Mouse (Mus musculus) retina, embryonic 14.5 days (tissue): ENCODE results near the gene Galnt10.
A peak's percentile ranks its signal among the peaks of the same experiment; 100 is the strongest.

ENCODE experiments used
- DNase-seq: peaks from one replicate; pipeline ENCODE4 v3.0.0-alpha.2; 2015; ENCODE audit warnings: low spot score

Gene Galnt10

GRCm38 (mm10) chr11:57658214-57658613, 13.0 kb downstream of the Galnt10 start:
- no peak for DNase-seq

- no peak for DNase-seq
Observed at GRCm38 (mm10) chr11:57658751-57659150, 13.5 kb downstream of the Galnt10 start.

DNA sequence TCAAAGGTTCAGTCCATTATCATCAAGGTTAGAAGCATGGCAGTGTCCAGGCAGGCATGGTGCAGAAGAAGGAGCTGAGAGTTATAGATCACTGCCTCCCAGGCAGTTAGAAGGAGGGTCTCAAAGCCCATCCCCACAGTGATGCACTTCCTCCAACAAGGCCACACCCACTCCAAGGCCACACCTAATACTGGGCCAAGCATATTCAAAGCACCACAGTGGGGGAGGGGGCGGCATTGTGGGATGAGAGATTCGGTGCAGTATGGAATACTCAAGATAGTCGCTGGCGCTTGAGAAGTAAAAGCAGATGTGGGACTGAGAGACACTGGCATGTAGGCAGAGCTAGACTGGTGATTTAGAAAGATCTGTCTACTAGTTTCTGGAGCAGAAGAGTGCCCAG, 14.9 kb downstream of the Galnt10 start:
- DNase-seq: no peak

DNA sequence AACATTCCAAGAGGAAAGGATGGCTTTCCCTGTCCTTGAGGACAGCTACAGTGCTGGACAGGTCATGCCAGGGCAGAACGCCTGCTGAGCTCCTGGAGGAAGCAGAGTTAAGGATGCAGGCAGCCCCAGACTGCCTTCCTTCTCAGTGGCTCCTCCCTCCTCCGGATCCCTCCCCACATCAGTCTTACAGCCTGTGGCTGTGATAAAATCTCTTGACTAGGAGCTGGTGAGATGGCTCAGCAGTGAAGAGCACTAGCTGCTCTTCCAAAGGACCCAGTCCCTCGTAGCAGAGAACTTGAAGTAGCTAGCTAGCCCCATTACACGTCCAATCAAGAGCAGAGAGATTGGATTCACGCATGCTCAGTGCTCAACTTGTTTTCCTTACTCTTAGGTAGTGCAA, 15.6 kb downstream of the Galnt10 start:
- DNase-seq: no peak

- no peak for DNase-seq
Observed at GRCm38 (mm10) chr11:57661492-57662229, 16.4 kb downstream of the Galnt10 start.

DNA sequence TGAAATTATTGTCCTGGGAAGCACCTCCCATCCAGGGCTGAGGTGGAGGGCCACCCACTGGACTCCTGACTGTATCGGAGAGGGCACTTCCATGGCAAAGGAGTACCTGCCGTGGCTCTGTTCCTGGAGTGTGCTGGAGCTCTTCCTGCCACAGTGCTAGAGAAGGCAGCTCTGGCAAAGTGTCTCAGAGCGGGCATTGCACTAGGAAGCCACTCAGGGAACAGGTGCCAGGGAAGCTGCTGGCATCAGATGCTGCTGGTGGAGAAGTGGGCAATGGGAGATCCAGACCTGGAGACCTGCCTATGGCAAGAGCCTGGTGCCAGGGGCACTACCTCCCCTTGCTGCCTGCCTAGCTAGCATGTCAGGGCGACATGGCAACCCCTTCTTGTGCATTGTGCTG, 17.0 kb downstream of the Galnt10 start:
- no peak for DNase-seq

GRCm38 (mm10) chr11:57663271-57663670, 18.0 kb downstream of the Galnt10 start:
- DNase-seq: no peak

DNA sequence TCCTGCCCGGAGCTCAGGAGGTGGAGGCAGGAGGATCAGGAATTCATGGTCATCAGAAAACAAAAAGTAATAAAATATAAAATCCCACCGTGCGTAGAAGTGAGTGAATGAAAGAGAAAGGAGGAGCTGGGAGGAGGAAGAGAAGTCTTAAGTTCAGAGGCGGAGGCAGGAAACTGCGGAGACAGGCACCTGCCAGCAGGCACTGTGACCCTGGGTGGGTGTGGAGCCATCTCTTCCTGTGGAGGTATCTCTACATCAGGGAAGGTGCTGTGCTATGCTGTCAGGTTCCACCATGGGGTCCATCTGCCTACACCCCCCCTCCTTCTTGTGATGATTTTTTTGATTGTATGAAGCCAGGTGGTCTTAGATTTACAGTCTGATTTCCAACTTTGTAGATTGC, 19.5 kb downstream of the Galnt10 start:
- DNase-seq: no peak

GRCm38 (mm10) chr11:57668271-57668670, 23.0 kb downstream of the Galnt10 start:
- no peak for DNase-seq

GRCm38 (mm10) chr11:57669522-57669921, 24.3 kb downstream of the Galnt10 start:
- no peak for DNase-seq

DNA sequence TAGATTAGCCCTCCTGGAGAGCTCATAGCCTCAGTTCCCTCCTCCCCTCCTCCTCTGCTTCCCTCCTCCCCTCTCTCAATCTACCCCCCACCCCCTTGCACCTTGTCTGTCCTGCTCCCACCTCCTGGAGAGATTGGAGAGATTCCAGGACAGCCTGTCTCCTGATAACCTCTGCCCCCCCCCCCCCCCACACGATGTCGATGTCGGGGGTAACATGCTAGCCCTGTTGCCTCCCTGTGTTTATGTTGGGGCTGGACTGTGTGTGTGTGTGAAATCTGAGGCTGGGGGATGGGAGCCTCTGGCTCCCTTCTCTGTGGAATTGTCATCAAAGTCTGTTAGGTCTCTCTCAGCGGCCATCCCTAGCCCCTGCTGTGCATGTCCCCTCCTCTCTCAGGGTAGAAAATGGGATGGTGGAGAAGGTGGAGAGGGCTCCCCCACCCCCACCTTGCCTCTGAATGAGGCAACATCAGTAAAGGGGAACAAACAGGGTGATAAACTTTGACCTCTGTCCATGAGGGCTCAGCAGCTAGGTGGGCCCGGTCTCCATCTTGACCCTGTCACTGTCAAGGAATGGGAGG, 26.0 kb downstream of the Galnt10 start:
- no peak for DNase-seq

DNA sequence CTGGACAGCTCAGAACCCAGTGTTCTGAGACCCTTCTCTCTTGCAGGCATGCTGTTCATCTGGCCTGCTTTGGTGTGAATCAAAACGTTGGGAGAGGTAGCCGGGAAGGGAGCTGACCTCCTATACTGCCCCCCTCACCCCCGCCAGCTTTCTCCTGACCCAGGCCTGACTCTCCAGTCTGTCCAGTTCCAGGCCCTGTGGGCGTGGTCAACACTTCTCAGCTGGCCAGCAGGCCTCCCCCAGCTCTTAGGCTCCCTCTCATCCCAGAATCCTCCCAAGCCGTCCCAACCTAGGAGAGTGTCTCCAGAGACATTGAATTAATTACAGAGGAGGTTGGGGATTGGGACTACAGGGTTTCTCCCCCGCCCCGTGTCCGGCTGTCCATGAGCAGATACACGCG, 26.6 kb downstream of the Galnt10 start:
- DNase-seq: no peak

- no peak for DNase-seq
Observed at GRCm38 (mm10) chr11:57672995-57673394, 27.8 kb downstream of the Galnt10 start.

GRCm38 (mm10) chr11:57673977-57674687, 28.9 kb downstream of the Galnt10 start:
- DNase-seq: no peak

DNA sequence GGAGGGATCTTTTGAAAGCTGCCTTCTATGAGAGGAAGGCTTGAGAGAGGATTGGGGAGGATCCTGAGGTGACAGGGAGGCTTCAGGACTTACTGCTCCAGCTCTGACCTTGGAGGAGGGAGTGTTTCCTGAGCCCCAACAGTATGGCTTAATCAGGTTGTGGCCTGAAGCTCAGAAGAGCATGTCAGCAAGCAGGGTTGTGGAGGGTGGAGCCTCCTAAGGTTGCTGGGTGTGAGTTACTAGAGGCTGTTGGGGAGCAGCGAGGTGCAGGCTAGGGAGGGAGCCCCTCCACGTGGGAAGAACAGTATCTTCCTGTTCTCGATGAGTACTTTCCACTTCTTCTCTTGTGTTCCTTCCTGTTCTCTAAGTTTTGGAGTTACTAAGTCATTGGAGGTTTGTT, 32.0 kb downstream of the Galnt10 start:
- DNase-seq: no peak

DNA sequence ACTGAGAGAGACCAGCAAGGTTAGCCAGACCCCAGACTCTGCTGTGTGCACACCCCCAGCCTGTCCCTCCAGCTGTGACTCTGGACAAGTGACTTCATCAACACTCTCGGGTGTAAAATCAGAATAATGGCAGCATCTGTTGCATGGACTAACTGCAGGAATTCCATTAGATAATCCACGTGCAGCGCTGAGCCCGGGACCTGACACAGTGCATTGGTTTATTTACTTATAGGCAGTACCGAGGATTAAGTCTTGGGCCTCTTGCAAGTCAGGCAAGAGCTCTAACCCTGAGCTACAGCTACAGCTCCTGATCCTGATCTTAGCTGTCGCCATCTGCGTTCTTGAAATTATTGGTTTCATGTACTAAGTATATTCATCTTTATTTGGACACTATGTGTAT, 37.3 kb downstream of the Galnt10 start:
- peak; percentile 27 for DNase-seq

- no peak for DNase-seq
Observed at GRCm38 (mm10) chr11:57683125-57683524, 37.9 kb downstream of the Galnt10 start.

DNA sequence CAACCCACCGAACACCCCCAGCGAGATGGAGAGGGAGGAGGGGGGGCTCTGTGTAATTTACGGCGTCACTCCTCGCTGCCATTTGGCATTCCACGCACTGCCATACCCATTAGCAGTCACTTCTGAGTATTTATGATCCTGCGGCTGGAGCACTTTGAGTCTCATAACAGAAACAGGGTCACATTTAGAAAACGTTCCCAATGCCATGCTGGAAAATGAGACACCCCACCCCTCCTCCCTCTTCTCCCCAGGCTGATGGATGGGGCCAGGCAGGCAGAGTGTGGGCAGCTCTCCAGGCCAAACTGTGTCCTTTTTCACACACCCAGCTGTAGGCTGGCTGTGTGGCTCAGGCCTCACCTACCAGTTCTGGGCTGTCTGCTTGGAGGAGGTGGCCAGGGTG, 38.7 kb downstream of the Galnt10 start:
- no peak for DNase-seq

DNA sequence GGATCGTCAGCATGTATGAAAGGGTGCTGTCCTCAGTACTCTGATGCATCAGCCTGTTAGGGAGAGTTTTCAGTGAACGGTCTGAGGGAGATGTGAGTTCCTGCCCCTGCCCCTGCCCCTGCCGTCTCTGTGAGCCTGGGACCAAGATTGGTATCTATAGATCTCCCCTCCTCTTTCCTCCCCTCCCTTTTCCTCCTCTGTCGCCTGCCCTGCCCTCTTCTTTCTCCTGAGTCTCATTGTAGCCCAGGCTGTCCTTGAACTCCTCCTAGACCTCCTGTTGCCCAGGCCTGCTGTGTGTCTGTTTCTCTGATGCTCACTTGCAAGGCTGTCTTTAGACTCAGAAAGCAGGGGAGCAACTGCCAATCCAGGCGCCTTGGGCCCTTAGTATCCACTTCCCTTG, 39.6 kb downstream of the Galnt10 start:
- no peak for DNase-seq

DNA sequence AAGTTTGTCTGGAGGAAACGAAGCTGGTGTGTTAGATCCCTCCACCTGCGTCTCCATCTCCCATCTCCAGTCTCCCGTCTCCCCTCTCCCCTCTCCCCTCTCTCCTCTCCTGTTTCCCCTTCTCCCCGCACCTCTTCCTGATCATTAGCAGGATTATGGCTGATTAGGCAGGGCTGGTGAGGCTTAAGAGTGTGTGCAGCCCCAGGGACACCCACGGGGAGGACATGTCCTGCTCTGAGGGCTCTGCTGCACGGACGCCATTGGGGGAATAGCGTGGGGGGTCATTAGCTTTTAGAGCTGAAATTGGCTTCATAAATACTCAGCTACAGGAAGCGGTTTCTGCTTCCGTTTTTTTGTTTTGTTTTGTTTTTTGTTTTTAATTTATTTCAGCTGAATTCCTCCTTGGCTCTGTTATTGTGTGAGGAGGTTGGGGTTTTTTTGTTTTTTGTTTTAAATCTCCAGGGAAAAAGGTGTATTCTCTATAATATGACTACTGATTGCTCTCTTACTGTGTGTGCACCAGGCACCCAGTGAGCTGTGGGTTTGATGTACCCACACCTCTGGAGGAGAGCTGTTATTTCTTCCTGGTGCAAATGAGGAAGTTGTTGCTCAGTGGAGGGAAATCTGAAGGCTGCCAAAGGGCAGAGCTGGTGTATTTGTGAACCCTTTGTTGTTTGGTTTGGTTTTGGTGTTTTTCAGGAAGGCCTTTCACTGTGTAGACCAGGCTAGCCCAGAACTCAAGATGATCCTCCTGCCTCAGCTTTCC, 40.6 kb downstream of the Galnt10 start:
- peak; percentile 57 for DNase-seq

DNA sequence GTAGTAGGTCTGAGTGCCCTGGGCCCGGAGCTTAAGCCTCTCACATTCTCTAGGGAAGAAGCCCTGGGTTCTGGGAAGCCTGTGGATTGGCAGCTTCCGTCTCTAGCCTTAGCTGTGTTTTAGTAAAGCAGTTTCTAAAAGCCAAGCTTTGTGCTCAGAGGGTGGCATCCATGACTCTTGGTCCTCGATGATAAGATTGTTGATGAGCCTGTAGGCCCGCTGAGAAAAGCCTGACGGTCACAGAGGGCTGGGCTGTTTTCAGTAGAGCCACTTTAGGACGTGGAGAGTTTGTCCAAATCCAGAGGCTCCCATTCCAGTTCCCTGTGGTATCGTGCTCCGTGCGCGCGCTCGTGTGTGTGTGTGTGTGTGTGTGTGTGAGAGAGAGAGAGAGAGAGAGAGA, 41.6 kb downstream of the Galnt10 start:
- no peak for DNase-seq

GRCm38 (mm10) chr11:57687258-57687657, 42.0 kb downstream of the Galnt10 start:
- DNase-seq: no peak
